Mouse (Mus musculus): ENCODE measurements at regions not wholly inside any gene's neighbourhood (a gene's known extent, or its start where the extent isn't known, plus 50 kb on each side); places are given as distances from the start of the nearest gene placed in this dataset.

DNA sequence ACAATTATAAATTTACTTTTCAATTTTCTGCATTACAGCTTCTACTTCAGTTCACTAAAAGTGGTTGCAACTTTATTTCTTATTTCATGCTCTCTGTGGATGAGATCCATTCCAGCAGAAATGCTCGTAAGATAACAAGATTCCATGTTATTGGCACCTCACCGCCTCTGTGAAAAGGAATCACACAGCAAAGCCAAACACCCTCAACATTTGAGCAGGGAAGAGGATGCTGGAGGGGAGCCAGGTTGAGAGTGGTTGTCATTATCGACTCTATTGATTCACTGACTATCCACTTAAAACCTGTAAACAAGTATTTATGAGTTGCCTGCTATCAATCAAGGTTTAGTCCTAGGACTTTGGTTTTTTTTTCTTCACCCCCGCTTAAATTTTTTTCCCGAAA, 261.1 kb upstream of the Ccdc54 start:
- DNase-seq (ENCODE audit: low spot score): no peak

DNA sequence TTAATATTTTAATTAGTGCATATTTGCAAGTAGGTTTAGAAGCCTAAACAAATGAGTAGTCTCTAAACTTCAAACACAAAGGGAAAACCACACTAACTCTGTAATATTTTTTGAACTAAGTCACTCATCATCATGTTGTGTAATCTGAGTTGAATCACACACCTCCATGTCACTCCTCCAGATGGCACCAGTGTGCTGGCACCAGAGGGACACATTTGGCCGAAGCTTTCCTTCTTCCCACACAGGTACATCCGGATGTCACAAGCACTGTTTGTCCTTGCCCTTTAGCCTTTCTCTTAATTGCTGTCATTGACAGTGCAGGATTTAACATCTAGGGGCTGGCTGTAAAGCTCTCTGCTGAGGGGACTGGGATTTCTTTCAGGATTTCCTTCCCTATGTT, 256.7 kb upstream of the Ccdc54 start:
- peak; percentile 6 for DNase-seq (ENCODE audit: low spot score)

GRCm38 (mm10) chr16:50846505-50846904, 255.6 kb upstream of the Ccdc54 start:
- no peak for DNase-seq (ENCODE audit: low spot score)

DNA sequence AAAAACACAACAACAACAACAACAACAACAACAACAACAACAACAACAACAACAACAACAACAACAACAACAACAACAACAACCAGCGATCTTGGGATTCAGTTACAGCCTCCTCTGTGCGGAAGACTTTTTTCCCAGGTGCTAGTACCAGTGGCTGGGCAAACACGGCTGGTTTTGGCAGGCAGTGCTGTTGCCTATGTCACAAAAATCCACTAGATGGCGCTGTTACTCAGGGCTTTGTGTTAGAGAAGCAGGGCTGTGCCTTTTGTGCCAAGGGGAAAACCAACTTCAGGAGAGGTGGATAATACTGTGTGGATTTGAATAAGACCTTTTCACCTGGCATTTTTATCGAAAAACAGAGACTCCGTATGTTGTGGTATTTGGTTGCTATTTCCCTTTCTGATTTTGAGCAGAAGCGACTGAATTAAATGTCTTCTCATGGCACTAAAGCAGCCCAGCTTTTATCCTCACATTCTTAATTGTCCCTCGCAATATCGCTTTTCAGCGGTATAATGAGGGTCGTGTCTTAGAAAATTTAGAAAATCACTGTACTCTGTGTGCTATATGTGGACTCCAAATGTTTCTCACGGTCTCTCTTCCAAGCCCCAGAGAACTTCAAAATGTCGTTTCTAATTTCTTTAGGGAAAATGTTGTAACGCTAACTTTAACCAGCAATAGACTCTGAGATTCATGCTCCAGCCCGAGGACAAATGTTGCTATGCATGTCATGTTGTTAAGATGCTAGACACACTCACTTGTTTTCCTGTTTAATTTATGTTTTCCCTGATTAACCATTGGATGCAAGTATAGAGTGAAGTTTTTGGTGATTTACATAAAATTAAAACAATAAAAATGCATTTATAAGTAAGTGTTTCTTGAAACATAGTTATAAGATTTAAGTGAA, 251.0 kb upstream of the Ccdc54 start:
- DNase-seq (ENCODE audit: low spot score): peak; percentile 93

DNA sequence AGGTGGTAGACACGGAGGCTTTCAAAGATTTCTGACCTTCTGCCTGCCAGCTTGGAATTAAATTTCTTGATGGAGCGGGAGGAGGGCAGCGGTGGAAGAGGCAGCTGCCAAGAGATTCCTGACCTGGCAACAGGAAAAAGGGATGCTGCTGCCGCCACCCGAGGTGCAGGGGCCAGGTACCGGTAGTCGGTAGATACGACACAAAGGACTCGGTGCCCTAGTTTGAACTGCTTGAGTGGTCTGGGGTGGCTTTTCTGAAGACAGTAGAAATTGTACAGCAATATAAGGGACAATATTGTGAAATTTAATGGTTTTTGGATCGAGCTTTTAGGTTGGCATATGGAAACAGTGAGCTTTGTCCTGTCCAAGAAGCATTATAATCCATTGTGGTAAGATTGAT, 250.3 kb upstream of the Ccdc54 start:
- no peak for DNase-seq (ENCODE audit: low spot score)

- DNase-seq (ENCODE audit: low spot score): no peak
These were observed 248.7 kb upstream of the Ccdc54 start for GRCm38 (mm10) chr16:50839665-50840064.

- no peak for DNase-seq (ENCODE audit: low spot score)
These were observed 246.5 kb upstream of the Ccdc54 start for GRCm38 (mm10) chr16:50837416-50837815.

DNA sequence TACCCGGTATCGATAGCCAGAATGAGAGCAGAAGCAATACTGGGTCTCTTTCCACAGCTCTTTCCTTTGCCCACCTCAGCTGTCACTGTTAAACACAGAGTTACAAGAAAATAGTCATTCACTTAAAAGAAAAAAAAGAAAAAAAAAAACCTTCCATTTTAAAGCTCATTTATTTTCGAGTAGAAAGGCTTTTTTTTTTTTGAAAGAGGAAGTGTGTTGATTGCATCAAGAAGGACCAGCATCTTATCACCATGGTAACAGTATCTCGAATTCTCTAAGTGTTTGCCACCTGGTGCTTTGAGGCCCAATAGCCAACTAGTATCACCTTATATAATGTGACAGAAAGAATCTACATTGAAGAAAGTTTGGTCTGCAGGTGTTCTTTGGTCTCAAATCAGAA, 245.5 kb upstream of the Ccdc54 start:
- DNase-seq (ENCODE audit: low spot score): no peak

DNA sequence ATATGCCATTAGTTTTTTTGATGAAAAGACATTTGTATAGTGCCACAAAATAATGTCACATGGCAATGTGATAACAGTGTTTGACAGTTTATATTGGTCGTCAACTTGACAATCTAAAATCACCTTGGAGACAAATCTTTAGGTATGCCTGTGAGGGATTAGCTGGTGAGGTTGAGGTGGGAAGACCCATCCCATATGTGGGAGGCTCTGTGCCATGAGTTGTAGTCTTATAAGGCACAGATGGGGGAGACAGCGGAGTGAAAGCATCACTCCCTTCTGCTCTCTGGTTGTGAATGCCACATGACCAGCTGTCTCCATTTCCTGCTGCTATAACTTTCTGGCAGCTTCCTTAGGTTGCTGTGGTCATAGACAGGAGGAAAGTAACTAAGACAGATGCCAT, 242.4 kb upstream of the Ccdc54 start:
- DNase-seq (ENCODE audit: low spot score): no peak

DNA sequence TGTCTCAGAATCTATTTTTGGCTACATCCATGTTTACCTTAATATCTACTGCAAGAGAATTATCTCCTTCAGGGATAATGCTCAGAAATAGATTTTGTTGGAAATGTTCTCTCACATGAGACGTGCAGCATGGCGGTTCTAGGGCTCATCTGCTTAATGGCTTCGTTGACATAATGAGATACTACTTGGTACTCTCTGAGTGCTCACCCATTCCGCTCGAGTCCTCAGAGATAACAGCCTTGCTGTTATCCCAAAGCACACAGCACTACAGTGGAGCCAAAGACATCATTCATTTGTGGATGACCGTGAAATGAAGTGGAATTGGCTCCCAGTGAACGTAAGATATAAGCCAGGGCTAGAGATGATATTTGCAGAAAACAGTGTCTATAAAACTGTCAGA, 231.4 kb upstream of the Ccdc54 start:
- DNase-seq (ENCODE audit: low spot score): no peak

DNA sequence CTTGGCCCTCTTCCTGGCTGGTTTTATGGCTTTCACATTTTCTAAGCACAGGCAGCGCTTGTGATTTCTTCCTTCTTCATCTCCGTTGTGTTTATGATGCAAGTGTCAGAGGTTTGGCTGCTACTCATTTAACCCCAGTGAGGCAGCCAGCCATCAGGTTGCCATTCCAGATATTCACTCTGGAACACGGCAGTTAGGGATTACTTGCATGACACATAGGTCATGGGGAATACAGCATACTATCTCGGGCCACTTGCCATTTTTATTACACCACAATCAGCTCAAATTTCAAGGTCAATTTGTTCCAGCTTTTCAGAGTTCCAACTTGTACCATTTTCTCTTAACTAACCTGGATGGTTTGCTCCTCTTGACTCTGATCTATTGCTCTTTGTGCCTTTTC, 223.7 kb upstream of the Ccdc54 start:
- DNase-seq (ENCODE audit: low spot score): no peak

DNA sequence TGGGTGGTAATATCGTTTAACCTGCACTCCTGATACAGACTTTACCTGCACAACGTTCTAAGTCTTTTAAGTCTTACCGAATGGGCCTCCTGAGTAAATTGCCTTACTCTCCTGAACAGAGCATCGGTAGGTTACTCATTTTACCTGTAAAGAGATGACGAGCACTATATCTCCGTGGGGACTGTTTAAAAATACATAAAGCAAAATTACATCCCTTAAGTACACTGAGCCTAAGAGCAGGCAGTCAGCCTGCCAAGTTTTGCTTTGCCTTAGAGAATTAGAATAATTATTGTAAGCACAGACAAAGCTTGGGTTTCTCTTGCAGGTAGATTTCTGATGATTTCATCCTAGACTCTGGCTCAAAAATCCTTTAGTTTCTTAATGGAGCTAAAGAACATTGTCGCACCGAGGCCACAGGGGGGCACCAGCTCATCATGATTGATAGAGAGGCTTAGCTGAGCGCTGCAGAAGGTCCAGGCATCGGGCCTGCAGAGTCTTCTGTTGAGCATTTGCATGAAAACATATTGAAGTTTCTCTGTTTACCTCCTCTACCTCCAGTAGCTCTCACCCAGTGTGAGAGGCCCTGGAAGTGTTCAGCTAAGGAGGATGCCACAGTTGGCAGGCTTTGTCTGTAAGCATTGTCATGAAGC, 208.3 kb upstream of the Ccdc54 start:
- DNase-seq (ENCODE audit: low spot score): peak; percentile 84

DNA sequence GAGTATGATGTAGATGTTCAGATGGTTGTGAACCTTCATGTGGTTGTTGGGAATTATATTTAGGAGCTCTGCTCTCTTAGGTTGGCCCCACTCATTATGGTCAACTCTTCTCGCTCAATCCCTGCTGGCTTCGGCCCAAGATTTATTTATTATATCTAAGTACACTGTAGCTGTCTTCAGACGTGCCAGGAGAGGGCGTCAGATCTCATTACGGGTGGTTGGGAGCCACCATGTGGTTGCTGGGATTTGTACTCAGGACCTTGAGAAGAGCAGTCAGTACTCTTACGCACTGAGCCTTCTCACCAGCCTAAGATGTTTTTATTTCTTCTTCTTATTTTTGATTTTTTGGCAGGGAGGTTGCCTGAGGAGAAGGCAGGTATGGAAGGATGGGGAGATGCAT, 207.1 kb upstream of the Ccdc54 start:
- no peak for DNase-seq (ENCODE audit: low spot score)

DNA sequence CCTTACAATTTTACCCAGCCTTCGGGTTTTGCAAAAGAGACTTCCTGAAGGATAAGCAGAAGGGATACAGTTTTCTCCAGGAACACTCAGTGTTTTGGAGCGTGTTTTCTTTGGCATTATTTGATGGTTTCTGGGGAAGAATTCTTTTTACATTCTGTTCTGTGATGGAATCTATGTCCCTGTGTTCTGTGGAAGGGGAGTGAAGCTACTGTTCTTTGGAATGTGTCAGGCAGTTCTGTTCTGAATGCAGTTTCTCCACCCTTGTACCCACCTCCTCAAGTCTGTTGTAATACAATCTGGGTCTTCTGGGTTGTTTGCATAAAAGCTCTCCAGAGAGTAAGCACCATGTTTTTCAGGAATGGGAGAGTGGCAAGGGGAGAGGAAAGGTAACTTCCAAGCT, 202.0 kb upstream of the Ccdc54 start:
- DNase-seq (ENCODE audit: low spot score): no peak

DNA sequence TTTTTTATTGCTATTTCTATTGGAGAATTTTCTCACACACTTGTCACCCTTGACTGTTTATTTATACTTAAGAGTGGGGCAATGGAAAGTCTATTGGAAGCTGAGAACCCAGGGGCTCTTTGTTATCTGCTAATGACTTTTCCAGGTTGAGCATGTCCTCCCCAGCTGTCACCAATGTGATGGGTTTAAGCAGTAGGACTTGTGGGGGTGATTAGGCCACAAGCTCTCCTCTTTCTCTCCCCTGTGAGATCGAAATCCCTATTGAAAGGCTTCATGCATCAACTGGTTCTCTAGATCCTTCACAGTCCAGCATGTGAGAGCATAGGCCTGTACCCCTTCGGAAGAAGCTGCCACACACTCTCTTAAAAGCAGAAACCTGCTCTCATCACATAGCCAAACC, 201.6 kb upstream of the Ccdc54 start:
- DNase-seq (ENCODE audit: low spot score): peak; percentile 20

DNA sequence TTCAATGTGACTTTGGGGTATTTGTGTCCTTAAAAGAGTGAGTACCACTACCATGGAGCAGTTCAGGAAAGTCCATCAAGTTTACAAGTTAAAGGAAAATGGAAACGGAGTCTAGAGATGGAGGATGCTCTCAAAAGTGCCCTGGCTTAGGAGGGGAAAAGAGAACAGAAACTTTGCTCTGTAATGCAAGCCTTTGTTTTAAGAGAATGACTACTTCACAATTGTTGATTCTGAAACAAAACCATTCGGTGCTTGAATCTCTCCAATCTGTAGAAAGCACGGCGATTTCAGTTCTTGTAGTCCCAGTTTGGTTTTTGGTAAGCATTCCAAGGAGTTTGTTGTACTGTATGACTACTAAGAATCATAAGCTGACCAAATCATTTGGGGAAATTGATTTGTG, 197.7 kb upstream of the Ccdc54 start:
- DNase-seq (ENCODE audit: low spot score): no peak

GRCm38 (mm10) chr16:50786199-50786598, 195.2 kb upstream of the Ccdc54 start:
- DNase-seq (ENCODE audit: low spot score): no peak

DNA sequence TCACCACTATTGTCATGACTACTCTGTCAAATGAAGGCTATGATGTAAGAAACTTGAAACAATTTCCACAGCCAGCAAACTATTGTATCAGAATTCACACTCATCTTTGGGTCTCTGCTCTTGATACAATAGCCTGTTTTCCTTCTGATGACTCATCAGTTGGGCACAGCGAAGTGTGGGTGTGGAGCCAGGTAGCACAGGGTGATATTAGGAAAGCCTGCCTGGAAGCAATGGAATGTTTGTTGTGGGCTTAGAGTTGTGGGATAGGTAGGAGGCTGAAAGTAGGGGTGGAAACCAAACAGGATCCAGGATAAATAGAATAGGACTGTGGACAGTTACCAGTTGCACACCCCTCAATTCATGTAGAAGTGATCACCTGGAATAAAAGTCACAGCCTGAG, 194.4 kb upstream of the Ccdc54 start:
- no peak for DNase-seq (ENCODE audit: low spot score)

- no peak for DNase-seq (ENCODE audit: low spot score)
These were observed 193.8 kb upstream of the Ccdc54 start for GRCm38 (mm10) chr16:50784651-50785228.

DNA sequence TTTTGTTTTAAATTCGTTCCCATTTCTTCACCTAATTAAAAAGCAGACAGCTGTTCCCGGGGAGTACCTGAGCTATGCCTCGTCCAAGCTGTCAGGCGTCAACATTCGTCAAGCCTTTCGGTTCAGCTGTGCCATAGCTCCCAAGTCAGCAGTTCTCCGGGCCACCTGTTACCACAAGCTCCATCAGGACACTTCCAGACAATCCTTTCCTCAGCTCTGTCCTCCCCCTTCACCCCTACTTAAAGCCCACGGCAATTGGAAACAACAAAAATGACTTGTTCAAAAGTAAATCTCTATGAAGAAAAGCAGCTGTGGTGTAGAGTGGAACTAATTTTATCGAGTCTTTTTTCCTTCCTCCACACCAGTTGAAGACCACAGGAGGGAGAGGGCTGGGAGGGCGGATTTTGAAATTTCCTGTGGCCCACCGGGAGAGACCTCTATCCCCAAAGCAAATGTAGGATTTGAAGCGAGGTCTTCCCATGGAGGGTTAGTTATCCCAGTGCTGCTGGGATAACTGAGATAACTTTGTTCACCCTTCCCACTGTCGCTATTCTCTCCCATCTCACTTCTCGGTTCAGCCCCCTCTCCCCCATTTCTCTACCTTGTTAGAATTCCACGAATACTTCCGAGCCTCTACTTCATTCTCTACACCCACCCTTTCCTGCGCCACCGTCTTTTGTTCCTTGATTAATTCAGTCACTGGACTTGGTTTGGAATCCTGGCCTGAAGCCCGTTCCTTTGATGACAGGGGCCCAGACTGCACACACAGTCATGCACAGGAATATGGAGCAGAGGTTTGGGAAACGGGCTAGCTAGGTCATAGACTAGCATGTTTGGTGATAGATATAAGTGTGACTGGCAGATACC, 193.1 kb upstream of the Ccdc54 start:
- peak; percentile 11 for DNase-seq (ENCODE audit: low spot score)

- no peak for DNase-seq (ENCODE audit: low spot score)
These were observed 192.3 kb upstream of the Ccdc54 start for GRCm38 (mm10) chr16:50783240-50783639.
